Mouse (Mus musculus): ENCODE measurements around the gene Ccdc92b. TPM values are rescaled to one million over a fixed set of nuclear protein-coding genes. Genes with fewer than 3 reads are reported as not detected.

Gene Ccdc92b
- total and polyA plus RNA-seq, 3 experiments = not detected

GRCm38 (mm10) chr11:74652791-74653191, 33.4 kb downstream of the Ccdc92b start:
- Histone ChIP-seq H3K9me3 (replicated peaks; ENCODE audit: low read length) (peaks cover 12% of the 10 kb centered on the region), H3K36me3 (replicated peaks in 1 of 2; ENCODE audit: control insufficient read depth in 1 of 2, insufficient read depth in 1 of 2, low read length in 1 of 2) (peaks cover 16 to 71% of the 10 kb centered on the region in 2 experiments), H3K4me3 (replicated peaks in 1 of 3; ENCODE audit: low read depth in 2 of 3, low read length in 2 of 3, poor library complexity in 1 of 3) (peak overlapping the region in 1 of 3 experiments; percentile 18), H3K9ac (ENCODE audit: insufficient read depth, low read depth) (0 out of 2 replicates have a peak overlapping the region, but pooled peaks have one; percentile 31), H3K4me1 (ENCODE audit: control insufficient read depth in 1 of 2, insufficient read depth in 2 of 2) (peaks cover 38 to 66% of the 10 kb centered on the region in 2 experiments), H3K27ac (ENCODE audit: insufficient read depth, low read depth) (peak overlapping the region; percentile 32), H3K4me2 (ENCODE audit: insufficient read depth, low read depth, poor library complexity, severe bottlenecking) (peak overlapping the region; percentile 73), H3K27me3 (replicated peaks) (no peaks in the 10 kb centered on the region), H3K79me2 (replicated peaks; ENCODE audit: control insufficient read depth, extremely low read depth, insufficient read depth, poor library complexity, severe bottlenecking) (peaks cover 74% of the 10 kb centered on the region)
- TF ChIP-seq TBP (conservative IDR thresholded peaks at IDR 0.05; ENCODE audit: low read depth, low read length) = no peak
- TF ChIP-seq USF1 (IDR thresholded peaks at IDR 0.05; ENCODE audit: low read depth, low read length) = no peak
- TF ChIP-seq MAFK (IDR thresholded peaks at IDR 0.05; ENCODE audit: insufficient replicate concordance, low read length) = no peak
- 0 out of 2 replicates have a peak, but pooled peaks have one; percentile 11 for TF ChIP-seq ELF1 (IDR thresholded peaks at IDR 0.05; ENCODE audit: low read depth, low read length)
- TF ChIP-seq CHD2 (IDR thresholded peaks at IDR 0.05; ENCODE audit: low read length) = 0 out of 2 replicates have a peak, but pooled peaks have one; percentile 37
- no peak for TF ChIP-seq NRF1 (IDR thresholded peaks at IDR 0.05; ENCODE audit: low read depth, low read length)
- TF ChIP-seq POLR2AphosphoS2 (IDR thresholded peaks at IDR 0.05; ENCODE audit: low read depth, low read length) = no peak
- TF ChIP-seq CHD1 (IDR thresholded peaks at IDR 0.05; ENCODE audit: low read depth, low read length) = no peak
- no peak for TF ChIP-seq PAX5 (IDR thresholded peaks at IDR 0.05; ENCODE audit: low read length)
- no peak for TF ChIP-seq ETS1 (conservative IDR thresholded peaks at IDR 0.05; ENCODE audit: low read depth, low read length)
- no peak for TF ChIP-seq USF2 (conservative IDR thresholded peaks at IDR 0.05; ENCODE audit: low read depth, low read length)
- no peak for TF ChIP-seq JUND (conservative IDR thresholded peaks at IDR 0.05; ENCODE audit: low read depth, low read length)
- TF ChIP-seq GABPA (IDR thresholded peaks at IDR 0.05; ENCODE audit: insufficient replicate concordance, low read depth, low read length) = no peak
- no peak for TF ChIP-seq HCFC1 (IDR thresholded peaks at IDR 0.05; ENCODE audit: low read depth, low read length)
- peak; percentile 66 for TF ChIP-seq BHLHE40 (IDR thresholded peaks at IDR 0.05; ENCODE audit: low read depth, low read length)
- peak; percentile 50 for DNase-seq (ENCODE audit: extremely low read depth)
- dilution Hi-C loops (cut with MboI; ENCODE audit: extremely low pct_ligation_motif_present, extremely low pct_unique_long_range_greater_than_20kb, low sequenced_read_pairs) = no loop called here
- in situ Hi-C loops (cut with MboI; ENCODE audit: low pct_ligation_motif_present, low pct_unique_long_range_greater_than_20kb, low sequenced_read_pairs) = no loop called here

GRCm38 (mm10) chr11:74653385-74653784, 34.0 kb downstream of the Ccdc92b start:
- H3K4me3 ChIP-seq (replicated peaks in 1 of 3; ENCODE audit: low read depth in 2 of 3, low read length in 2 of 3, poor library complexity in 1 of 3) = no peak overlapping the region
- peaks cover 74% of the 10 kb centered on the region for H3K79me2 ChIP-seq (replicated peaks; ENCODE audit: control insufficient read depth, extremely low read depth, insufficient read depth, poor library complexity, severe bottlenecking)
- H3K27ac ChIP-seq (ENCODE audit: insufficient read depth, low read depth) = peak overlapping the region; percentile 32
- peaks cover 22 to 77% of the 10 kb centered on the region in 2 experiments for H3K36me3 ChIP-seq (replicated peaks in 1 of 2; ENCODE audit: control insufficient read depth in 1 of 2, insufficient read depth in 1 of 2, low read length in 1 of 2)
- H3K9me3 ChIP-seq (replicated peaks; ENCODE audit: low read length) = peaks cover 16% of the 10 kb centered on the region
- TF ChIP-seq TCF12 (IDR thresholded peaks at IDR 0.05; ENCODE audit: low read depth, low read length) = peak; percentile 51; the same call in 1 of the 2 replicates
- TF ChIP-seq ETS1 (conservative IDR thresholded peaks at IDR 0.05; ENCODE audit: low read depth, low read length) = peak; percentile 60
- no peak for TF ChIP-seq SMC3 (IDR thresholded peaks at IDR 0.05; ENCODE audit: low read depth, low read length)
- DNase-seq (ENCODE audit: extremely low read depth) = no peak
- H3K4me1 ChIP-seq (ENCODE audit: control insufficient read depth in 1 of 2, insufficient read depth in 2 of 2) = peaks cover 33 to 60% of the 10 kb centered on the region in 2 experiments
- H3K9ac ChIP-seq (ENCODE audit: insufficient read depth, low read depth) = 0 out of 2 replicates have a peak overlapping the region, but pooled peaks have one; percentile 31
- in situ Hi-C loops (cut with MboI; ENCODE audit: low pct_ligation_motif_present, low pct_unique_long_range_greater_than_20kb, low sequenced_read_pairs) (no loop called here), dilution Hi-C loops (cut with MboI; ENCODE audit: extremely low pct_ligation_motif_present, extremely low pct_unique_long_range_greater_than_20kb, low sequenced_read_pairs) (no loop called here)
- H3K27me3 ChIP-seq (replicated peaks) = no peaks in the 10 kb centered on the region
- H3K4me2 ChIP-seq (ENCODE audit: insufficient read depth, low read depth, poor library complexity, severe bottlenecking) = peak overlapping the region; percentile 73

Data from CH12.LX (cell line).